Mouse (Mus musculus): Measurements from ENCODE around the gene Myl6b.
A peak's percentile ranks its signal among the peaks of the same experiment; 100 is the strongest.
"Not testable (repeated sequence)": the region's sequence is repeated elsewhere in the genome, so short reads cannot be mapped to it uniquely, and the experiment has no call there.

The Myl6b gene

GRCm38 (mm10) chr10:128494667-128495245, 3.7 kb downstream of the Myl6b start:
- no peak for DNase-seq (ENCODE audit: extremely low spot score, low read depth, low spot score)

- DNase-seq (ENCODE audit: extremely low spot score, low read depth, low spot score): peak; percentile 96
Measured at GRCm38 (mm10) chr10:128493695-128494666, 4.5 kb downstream of the Myl6b start, which contains the start of gene Myl6. TSS of gene Myl6 (minus strand) at chr10:128494145.

GRCm38 (mm10) chr10:128493319-128493694, 5.2 kb downstream of the Myl6b start:
- no peak for DNase-seq (ENCODE audit: extremely low spot score, low read depth, low spot score)

DNA sequence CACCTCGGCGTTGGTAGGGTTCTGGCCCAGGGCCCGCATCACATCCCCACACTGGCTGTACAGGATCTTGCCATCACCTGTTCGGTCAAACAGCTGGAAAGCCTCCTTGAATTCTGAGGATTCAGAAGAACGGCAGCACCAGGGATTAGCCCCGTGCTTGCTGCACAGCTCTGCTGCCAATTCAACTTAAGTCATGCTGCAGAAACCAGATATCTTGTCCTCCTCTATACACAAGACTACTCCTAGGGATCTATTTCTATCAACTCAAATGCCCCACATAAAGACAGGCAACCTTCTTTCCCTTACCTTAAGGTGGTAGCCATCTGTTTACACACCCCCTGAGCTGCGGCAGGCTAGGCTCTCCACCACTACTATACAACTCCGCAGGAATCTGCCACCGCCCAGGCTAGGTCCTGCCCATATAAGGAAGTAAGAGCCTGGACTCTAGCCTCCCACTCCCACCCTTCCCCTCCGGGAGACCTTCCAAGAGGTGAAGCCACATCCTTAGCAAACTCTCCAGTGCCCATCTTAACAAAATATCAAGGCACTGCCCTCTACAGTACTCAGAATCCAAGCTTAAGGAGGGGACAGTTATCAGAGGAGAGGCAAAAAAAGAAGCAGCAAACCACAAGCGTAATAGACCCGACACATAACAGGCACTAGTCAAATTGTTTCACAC, 5.7 kb downstream of the Myl6b start:
- DNase-seq (ENCODE audit: extremely low spot score, low read depth, low spot score): no peak

DNA sequence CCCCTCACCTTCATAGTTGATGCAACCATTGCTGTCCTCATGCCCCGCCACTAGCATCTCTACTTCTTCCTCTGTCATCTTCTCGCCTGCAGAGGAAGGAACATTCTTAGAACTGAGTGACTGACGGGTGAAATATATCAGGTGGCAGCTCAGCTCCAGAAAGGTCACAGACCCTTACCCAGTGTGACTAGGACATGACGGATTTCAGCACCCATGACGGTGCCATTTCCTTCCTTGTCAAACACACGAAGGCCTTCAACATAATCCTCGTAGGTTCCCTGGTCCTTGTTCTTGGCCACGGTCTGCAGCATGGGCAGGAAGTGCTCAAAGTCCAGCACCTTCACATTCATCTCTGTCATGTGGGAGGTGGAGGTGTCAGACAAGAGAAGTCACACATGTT, 6.4 kb downstream of the Myl6b start:
- DNase-seq (ENCODE audit: extremely low spot score, low read depth, low spot score): not testable (repeated sequence)

DNA sequence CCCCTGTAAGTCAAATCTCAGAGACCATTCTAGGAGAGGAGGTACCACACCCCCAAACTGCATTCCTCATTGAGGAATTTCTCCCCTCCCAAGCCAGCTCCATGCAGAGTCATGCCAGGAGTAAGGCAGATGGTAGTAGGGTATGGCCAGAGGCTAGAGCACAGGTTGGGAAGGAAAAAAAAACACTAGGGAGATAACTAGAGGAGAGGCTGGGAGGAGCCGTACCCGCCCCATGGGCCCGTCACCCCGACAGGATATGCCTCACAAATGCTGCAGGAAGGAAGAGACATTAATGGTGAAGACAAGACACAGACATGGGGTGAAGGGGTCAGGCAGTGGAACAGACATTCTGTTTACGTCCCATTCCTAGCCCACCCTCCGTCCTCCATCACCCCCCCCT, 7.0 kb downstream of the Myl6b start:
- no peak for DNase-seq (ENCODE audit: extremely low spot score, low read depth, low spot score)

GRCm38 (mm10) chr10:128490912-128491311, 7.6 kb downstream of the Myl6b start:
- DNase-seq (ENCODE audit: extremely low spot score, low read depth, low spot score): no peak

GRCm38 (mm10) chr10:128490232-128490631, 8.3 kb downstream of the Myl6b start:
- no peak for DNase-seq (ENCODE audit: extremely low spot score, low read depth, low spot score)

DNA sequence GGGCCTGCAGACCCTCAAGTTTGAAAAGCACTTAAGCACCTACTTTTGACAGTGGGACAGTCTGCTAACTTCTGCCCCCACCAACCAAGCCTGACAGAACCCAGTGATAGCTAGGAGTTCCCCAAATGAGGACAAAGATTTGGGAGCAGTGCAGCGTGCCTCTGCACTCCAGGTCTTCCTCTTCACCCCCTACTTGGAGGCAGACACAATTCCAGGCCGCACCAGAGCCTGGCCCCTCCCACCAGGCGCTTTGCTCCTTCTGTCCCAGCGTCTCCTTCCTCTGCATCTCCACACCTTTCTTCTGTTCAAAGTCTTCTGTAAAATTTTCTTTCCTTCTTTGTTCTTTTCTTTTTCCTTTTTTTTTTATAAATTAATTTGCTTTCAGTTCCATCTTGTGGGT, 8.7 kb downstream of the Myl6b start:
- DNase-seq (ENCODE audit: extremely low spot score, low read depth, low spot score): no peak

- no peak for DNase-seq (ENCODE audit: extremely low spot score, low read depth, low spot score)
Measured at GRCm38 (mm10) chr10:128489380-128489779, 9.1 kb downstream of the Myl6b start.

DNA sequence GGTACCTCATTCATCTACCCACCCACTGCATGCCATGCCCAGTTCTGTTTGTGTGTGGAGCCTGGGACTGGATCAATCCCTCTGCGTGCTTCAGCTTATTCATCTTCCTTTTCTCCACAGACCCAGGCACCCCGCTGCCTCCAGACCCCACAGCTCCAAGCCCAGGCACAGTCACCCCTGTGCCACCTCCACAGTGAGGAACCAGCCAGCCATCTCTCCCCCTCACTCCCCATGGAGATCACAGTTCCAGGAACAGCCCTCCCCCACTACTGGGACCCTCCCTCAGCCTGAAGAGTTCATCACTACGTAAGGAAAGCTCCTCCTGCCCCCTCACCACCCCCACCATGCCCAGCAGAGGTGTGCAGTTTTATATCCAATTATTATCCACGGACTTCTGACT, 9.7 kb downstream of the Myl6b start:
- DNase-seq (ENCODE audit: extremely low spot score, low read depth, low spot score): no peak

- DNase-seq (ENCODE audit: extremely low spot score, low read depth, low spot score): no peak
Measured at GRCm38 (mm10) chr10:128487861-128488712, 10.4 kb downstream of the Myl6b start.

GRCm38 (mm10) chr10:128486370-128486769, 12.1 kb downstream of the Myl6b start:
- no peak for DNase-seq (ENCODE audit: extremely low spot score, low read depth, low spot score)

GRCm38 (mm10) chr10:128474366-128474765, 24.1 kb downstream of the Myl6b start:
- DNase-seq (ENCODE audit: extremely low spot score, low read depth, low spot score): no peak

- DNase-seq (ENCODE audit: extremely low spot score, low read depth, low spot score): no peak
Measured at GRCm38 (mm10) chr10:128460270-128460630, 38.2 kb downstream of the Myl6b start.

DNA sequence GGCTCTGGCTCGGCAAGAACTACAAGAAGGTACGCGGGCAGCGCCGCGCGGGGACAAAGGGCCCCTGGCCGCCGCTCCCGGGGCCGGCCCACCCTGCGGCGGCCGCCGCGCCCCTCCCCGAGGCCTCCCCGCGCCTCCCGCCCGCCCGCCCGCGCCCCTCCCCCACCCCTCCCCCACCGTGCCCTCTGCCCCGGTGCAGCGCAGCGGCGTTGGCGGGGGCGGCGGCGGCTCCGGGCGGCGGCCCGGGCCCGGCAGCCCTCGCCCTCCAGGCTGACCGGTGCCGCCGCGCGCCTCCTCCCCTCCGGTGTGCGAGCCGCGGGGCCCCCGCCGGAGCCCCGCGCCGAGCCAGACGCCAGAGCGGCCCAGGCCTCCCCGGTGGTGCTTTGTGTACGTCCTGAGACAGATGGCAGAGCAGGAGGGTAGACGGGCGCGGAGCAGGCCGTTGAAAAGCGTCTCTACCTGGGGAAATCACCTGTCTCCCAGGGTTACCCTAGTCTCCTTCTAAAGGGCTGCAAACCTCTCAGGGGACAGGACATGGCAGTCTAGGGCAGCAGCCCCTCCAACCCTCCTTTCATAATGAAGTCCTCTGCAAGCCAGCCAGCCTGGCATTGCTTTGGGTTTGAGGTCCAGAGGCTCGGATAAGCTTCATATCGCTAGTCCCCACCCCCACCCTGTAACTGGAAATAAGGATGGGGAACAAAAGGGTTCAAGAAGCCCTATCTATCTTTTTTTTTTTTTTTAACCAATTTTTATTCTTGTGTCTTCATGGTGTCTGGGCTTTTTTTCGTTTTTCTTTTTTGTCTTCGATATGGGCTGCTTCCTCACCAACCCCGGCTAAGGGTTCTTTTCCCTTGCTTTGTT, 38.8 kb downstream of the Myl6b start:
- DNase-seq (ENCODE audit: extremely low spot score, low read depth, low spot score): no peak

GRCm38 (mm10) chr10:128458719-128459408, 39.6 kb downstream of the Myl6b start, which contains the start of gene Smarcc2:
TSS of gene Smarcc2 (plus strand) at chr10:128459248.
- no peak for DNase-seq (ENCODE audit: extremely low spot score, low read depth, low spot score)

DNA sequence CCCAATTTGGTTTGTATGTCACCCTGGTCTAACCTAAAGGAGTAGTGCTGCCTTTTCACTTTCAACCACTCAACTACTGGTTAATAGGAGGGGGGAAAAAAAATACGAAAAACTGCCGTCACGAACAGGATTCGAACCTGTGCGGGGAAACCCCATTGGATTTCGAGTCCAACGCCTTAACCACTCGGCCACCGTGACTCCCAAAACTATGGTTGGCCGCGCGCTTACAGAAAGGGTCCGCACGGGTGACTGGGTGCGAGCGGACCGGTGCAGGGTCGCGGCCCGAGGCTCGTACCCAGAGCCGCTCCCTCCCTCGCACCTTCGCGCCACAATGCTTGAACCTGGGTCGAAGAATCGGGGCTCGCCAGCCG, 40.2 kb downstream of the Myl6b start:
- DNase-seq (ENCODE audit: extremely low spot score, low read depth, low spot score): peak; percentile 83

- no peak for DNase-seq (ENCODE audit: extremely low spot score, low read depth, low spot score)
Measured at GRCm38 (mm10) chr10:128457676-128458075, 40.8 kb downstream of the Myl6b start.
